Mouse (Mus musculus): ENCODE data around the gene Dok3. TPM values are rescaled to one million over a fixed set of nuclear protein-coding genes. Genes with fewer than 3 reads are reported as not detected.

Gene Dok3
- total RNA-seq, 2 experiments from 2014 or later: 26.2 to 40.6 TPM

- peak; percentile 36 for ATAC-seq (replicated peaks; ENCODE audit: poor library complexity, severe bottlenecking)
Measured at GRCm38 (mm10) chr13:55510668-55511491, 18.2 kb downstream of the Dok3 start.

DNA sequence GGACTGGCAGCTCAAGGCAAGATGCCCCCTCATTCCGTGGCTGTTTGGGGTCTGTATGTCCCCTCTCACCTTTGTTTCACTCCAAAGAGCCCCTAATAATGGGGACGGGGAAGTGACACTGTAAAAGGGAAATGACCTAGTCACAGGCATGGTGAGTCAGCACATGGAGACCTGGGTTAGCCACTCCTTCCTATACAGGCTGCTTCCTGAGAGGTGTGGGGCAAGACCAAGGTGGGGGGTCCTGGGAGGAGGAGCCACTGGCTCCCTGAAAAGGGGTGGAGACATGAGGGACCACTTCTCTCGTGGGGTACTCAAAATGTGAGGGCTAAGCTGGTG is 18.8 kb downstream of the Dok3 start:
- peak; percentile 72 for ATAC-seq (replicated peaks; ENCODE audit: poor library complexity, severe bottlenecking)

DNA sequence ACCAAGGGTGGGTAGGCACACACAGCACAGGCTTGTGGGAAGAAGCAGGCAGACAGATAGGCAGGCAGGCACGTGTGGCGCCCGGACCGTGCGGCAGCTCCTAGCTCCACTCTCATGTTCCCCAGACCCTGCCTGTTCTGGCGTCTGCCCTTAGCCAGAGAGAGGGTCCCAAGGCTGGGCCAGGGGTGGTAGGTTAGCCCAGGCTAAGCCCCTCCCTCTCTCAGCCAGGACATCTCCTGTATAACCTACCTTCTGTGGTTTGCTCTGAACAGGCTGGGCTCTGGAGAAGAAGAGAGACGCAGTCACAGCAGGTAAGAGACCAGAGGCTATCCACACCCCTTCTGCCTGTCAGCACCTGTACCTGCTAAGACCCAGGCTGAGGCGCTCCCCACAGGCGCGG is 20.6 kb downstream of the Dok3 start:
- ATAC-seq (replicated peaks; ENCODE audit: poor library complexity, severe bottlenecking): no peak

GRCm38 (mm10) chr13:55507877-55508276 is 21.2 kb downstream of the Dok3 start:
- ATAC-seq (replicated peaks; ENCODE audit: poor library complexity, severe bottlenecking): no peak

- ATAC-seq (replicated peaks; ENCODE audit: poor library complexity, severe bottlenecking): no peak
Measured at GRCm38 (mm10) chr13:55506697-55507096, 22.4 kb downstream of the Dok3 start.

DNA sequence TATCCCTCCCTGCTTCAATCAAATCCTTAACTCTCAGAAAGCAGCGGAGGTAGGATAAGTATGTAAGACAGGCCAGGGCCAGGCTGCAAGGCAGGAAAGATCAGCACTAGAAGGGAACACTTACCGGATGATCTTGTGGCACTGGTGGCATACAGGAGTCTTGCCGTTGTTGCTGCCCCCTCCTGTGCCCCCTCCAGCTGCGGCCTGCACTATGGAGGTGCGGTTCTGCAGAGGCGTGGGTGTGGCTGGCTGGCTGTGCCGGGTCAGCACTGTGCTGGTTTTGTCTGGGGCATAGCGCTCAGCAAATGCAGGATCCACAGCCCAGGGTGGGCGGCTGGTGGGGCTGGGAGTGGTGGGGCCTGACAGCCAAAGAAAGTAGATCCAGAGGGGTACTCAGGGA is 23.3 kb downstream of the Dok3 start:
- no peak for ATAC-seq (replicated peaks; ENCODE audit: poor library complexity, severe bottlenecking)

DNA sequence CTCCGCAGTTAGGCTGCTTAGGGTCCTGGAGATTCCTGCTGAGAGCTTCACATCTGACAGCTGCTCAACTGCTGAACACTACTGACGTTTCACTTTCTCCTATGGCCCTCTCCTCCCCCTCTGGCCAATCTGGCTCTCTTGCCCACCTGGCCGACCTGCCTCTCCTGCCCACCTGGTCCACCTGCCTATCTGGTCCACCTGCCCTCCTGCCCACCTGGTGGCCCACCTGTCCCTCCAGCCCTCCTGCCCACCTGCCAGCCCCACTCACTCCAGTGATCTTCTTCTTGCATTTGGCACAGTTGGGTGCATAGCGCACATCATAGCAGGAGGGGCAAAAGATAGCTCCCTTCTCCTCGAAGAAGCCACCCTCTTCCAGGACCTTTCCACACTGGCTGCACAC is 24.7 kb downstream of the Dok3 start:
- no peak for ATAC-seq (replicated peaks; ENCODE audit: poor library complexity, severe bottlenecking)

DNA sequence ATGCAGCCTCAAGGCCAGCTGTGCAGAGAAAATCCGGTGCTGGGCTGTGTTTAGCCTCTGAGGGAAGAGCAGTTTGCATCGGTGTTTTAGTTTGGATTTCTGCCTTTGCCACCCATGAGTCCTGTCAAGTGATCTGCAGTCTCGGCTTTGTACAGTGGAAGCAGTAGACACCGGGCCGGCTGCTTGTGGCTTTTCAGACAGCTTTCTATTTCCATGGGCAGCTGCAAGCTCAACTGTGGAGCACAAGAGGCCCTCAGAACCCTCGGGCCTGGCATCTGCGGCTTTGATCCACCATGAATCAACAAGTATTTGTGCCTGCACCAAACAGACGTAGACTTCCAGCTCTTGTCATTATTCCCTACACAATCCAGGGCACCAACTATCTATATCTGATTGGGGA is 26.7 kb downstream of the Dok3 start:
- ATAC-seq (replicated peaks; ENCODE audit: poor library complexity, severe bottlenecking): no peak

DNA sequence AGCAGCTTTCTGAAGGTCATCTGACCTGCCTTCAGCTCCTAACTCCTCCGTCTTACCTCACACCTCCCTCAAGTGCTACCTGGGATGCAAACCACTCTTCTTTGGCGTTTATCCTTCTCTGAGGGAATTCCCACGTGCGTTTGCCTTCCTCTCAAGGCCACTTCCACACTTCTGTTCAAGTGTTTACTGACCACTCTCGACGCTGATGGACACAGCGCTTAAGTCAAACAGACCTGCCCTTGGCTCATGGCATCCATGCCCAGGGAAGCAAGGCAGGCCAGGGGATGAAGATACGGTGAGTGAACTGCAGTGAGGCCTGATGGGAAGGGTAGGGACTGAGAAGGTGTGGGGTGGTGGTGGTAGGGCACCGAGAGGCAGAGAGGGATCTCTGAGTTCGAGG is 28.5 kb downstream of the Dok3 start:
- no peak for ATAC-seq (replicated peaks; ENCODE audit: poor library complexity, severe bottlenecking)

- no peak for ATAC-seq (replicated peaks; ENCODE audit: poor library complexity, severe bottlenecking)
Measured at GRCm38 (mm10) chr13:55498906-55499305, 30.2 kb downstream of the Dok3 start.

- ATAC-seq (replicated peaks; ENCODE audit: poor library complexity, severe bottlenecking): no peak
Measured at GRCm38 (mm10) chr13:55496661-55497060, 32.4 kb downstream of the Dok3 start.

- no peak for ATAC-seq (replicated peaks; ENCODE audit: poor library complexity, severe bottlenecking)
Measured at GRCm38 (mm10) chr13:55495702-55496101, 33.4 kb downstream of the Dok3 start.

- ATAC-seq (replicated peaks; ENCODE audit: poor library complexity, severe bottlenecking): peak; percentile 57
Measured at GRCm38 (mm10) chr13:55494883-55495621, 34.0 kb downstream of the Dok3 start.

- no peak for ATAC-seq (replicated peaks; ENCODE audit: poor library complexity, severe bottlenecking)
Measured at GRCm38 (mm10) chr13:55494257-55494656, 34.8 kb downstream of the Dok3 start.

- ATAC-seq (replicated peaks; ENCODE audit: poor library complexity, severe bottlenecking): peak; percentile 17; the same call in 1 of the 2 replicates
Measured at GRCm38 (mm10) chr13:55487578-55488498, 41.3 kb downstream of the Dok3 start, which contains the start of gene Dbn1. TSS of gene Dbn1 (minus strand) at chr13:55488111.

DNA sequence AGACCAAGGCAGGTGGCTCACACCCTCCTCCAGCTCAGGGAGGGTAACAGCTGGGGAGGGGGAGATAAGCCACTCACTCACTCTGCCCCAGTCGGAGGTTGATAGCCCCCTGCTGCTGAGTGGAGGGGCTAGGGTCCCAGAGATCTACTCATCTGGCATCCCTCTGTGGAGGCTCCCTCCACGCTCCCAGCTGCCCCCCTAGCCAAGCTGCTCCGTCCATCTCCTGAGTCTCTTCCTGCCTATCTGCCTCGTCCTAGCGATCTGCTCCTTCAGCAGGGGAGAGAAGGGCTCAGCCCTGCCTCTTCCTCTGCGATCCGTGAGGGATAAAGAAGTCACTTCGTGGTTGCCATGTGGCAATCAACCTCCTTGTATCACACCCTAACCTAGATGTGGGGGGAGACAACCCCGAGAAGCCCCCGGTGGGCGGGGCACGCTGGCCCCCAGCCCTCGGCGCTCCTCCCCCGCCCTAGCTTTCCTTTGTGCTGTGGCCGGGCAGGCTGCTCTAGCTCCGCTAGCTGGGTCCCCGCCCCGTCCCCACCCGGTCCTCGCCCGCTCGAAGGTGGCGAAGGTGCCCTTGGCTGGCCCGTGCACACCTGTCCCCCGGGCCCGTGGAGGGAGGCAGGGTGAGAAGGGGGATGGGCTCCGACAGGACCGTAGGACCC is 42.0 kb downstream of the Dok3 start:
- peak; percentile 69 for ATAC-seq (replicated peaks; ENCODE audit: poor library complexity, severe bottlenecking)

DNA sequence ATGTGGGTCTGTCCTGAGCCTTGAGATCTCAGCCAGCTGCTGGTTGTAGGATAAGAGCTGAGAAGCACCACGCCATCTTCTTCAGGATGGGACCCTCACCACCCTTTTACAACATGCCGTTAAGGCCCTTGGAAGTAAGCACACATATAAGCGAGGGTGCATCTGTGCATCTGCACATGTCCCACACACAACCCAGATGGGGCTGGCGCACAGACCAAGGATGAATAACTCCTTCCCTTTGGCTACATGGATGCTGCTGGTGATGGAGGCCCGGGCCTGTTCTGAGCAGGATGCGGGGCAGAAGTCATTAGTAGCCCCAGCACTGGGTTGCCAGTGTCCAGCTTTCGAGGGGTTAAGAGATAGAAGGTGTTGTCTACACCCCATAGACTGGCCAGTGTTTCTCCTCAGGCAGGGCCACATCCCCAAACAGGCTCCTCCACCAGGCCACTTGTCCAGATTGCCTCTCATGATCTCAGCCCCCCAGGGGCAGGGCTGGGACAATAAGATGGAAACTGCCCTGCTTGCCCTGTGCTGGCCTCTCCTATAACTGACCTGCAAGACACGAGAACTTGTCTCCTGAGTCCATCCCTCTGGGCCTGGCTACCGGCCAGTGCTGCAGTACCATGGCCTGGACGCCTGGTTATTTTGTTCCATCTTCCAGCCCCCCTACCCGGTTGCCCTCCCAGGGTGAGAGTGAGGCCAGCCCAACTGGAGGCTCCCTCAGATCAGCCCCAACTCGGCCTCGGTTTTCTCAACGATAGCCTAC is 42.9 kb downstream of the Dok3 start:
- no peak for ATAC-seq (replicated peaks; ENCODE audit: poor library complexity, severe bottlenecking)

GRCm38 (mm10) chr13:55484520-55485088 is 44.5 kb downstream of the Dok3 start:
- ATAC-seq (replicated peaks; ENCODE audit: poor library complexity, severe bottlenecking): no peak

- ATAC-seq (replicated peaks; ENCODE audit: poor library complexity, severe bottlenecking): no peak
Measured at GRCm38 (mm10) chr13:55483593-55483992, 45.5 kb downstream of the Dok3 start.

Data from granulocyte monocyte progenitor cell, adult 5-6 weeks (primary cell).